Mouse (Mus musculus) heart, postnatal 14 days (tissue): ENCODE measurements around the gene Rapsn. TPM values are rescaled to one million over a fixed set of nuclear protein-coding genes. Genes with fewer than 3 reads are reported as not detected.

ENCODE experiments used
- DNase-seq, 2 experiments: peaks; one replicate each; pipeline ENCODE4 v3.0.0; 2021 to 2022
- intact Hi-C: fragments of 180-260 bp; cut with DNase I; formaldehyde crosslinking; loops from one replicate; pipeline ENCODE4 v1.15.1; 2025
- total RNA-seq, 2 experiments: library from RNA; stranded (reverse); gene quantifications; 2 replicates each; pipeline ENCODE4 v1.2.3; 2021

Gene Rapsn
- total RNA-seq, 2 experiments from 2014 or later: 11.6 to 12.4 TPM

- DNase-seq: no peak
- intact Hi-C loops: no loop called here
Measured at GRCm38 (mm10) chr2:91077957-91078313, 42.5 kb downstream of the Rapsn start.

GRCm38 (mm10) chr2:91078314-91079025 is 43.0 kb downstream of the Rapsn start:
- DNase-seq: peak in 1 of 2 experiments; percentile 29
- intact Hi-C loops: no loop called here

GRCm38 (mm10) chr2:91079026-91079384 is 43.6 kb downstream of the Rapsn start:
- intact Hi-C loops: no loop called here
- DNase-seq: no peak

DNA sequence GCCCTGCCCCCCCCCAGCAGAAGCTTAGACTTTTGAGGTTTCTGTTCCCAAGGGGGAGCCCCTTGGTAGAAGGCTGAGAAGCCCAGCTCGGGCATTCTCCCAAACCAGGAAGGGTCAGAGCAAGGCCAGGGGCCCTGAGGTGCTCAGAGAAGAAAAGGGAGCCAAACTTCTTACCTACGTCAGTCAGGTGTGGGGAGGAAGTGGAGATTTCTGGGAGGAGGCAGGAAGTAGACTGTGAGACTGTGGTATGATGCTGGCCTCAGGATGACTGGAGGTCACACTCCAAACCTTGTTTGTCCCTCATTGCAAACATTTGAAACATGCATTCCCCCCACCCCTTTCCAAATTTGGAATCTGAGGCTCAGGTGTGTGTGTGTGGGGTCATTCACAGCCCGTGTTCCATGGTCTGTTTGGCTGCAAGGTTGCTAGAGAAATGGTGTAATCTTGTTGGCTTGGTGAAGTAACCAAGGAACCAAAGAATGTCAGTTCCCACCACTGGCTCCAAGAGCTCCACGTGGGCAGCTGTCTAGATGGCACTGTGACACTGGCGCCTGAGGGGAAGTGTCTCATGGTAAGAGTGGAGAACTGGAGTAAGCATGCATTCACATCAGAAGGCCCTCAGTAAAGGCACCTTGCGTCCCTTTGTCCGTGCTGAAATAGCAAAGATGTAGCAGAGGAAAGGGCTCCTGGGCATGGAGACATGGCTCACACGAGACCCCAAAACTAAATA is 45.5 kb downstream of the Rapsn start:
- DNase-seq: no peak
- intact Hi-C loops: no loop called here

- intact Hi-C loops: no loop called here
- no peak for DNase-seq
Measured at GRCm38 (mm10) chr2:91081775-91082695, 46.6 kb downstream of the Rapsn start, which contains the start of gene Spi1. Spi1 (plus strand) TSS chr2:91082390.

DNA sequence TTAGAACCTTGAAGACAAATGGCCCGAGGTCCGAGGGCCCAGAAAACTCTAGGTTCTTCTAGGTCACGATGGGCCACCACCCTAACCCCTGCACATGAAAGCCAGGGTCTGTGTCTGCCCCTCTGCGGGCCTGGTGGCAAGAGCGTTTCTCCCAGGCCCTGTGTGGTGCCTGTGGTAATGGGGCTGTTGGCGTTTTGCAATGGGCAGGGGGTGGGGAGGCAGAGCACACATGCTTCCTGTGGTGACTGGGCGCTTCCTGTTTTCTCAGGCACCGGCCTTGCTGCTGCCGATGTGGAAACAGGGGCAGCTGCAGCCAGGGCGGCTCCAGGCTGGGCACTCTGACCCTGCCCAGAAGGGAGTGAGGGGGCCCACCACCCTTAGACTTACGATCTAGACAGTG is 47.4 kb downstream of the Rapsn start:
- intact Hi-C loops: no loop called here
- peak; percentile 51 to 58 for DNase-seq

DNA sequence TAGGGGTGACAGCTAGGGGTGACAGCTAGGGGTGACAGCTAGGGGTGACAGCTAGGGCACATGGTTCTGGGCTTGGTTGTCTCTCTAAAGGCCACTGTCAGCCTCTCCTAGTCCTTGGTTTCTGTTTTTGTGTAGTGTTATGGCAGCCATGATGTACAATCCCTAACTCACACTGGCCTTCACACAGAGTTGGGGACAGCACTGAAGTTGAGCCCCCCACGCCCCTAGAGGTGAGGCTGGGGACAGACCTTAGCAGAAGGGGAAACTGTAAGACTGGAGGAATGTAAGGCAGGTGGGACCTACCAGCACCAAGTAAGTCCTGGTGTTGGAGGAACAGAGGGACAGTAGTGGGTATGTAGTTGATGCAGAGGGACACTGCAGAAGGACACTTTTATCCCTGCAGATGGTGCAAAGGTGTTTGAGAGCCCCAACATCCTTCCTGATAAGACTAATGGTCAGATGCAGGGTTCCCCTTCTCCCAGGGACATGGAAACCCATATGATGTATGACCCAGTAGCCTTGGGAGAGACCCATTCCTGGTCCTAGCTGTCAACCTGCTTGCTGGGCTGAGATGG is 48.0 kb downstream of the Rapsn start:
- DNase-seq: no peak
- intact Hi-C loops: no loop called here

DNA sequence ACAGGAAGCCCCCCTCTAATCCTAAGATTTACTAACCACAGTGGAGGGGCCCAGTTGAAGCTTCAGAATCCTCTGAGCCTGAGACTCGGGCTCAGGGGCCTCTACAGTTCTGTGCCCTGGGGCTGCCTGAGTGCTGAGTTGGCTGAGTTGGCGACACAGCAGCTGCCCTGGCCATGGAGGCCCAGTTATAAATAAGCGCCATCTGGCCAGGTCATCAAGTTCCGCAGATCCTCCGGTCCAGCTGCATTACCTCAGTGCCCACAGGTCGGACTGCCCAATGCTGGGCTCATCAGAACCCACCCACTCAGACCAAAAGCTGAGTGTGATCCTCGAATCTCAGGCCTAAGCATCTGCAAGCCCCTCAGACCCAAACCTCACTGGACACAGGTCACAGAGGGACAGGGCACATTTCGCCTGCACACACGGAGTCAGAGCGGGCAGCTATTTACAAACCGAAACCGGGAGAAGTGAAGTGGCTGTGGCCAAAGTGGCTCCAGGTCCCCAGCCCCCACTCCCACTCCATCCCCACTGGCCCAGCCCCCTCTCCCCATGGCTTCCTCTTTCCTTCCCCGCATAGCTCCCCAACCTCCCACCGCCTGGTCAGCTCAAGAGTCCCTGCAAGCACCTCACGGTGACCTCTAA is 48.9 kb downstream of the Rapsn start:
- intact Hi-C loops: no loop called here
- peak in 1 of 2 experiments; percentile 32 for DNase-seq

DNA sequence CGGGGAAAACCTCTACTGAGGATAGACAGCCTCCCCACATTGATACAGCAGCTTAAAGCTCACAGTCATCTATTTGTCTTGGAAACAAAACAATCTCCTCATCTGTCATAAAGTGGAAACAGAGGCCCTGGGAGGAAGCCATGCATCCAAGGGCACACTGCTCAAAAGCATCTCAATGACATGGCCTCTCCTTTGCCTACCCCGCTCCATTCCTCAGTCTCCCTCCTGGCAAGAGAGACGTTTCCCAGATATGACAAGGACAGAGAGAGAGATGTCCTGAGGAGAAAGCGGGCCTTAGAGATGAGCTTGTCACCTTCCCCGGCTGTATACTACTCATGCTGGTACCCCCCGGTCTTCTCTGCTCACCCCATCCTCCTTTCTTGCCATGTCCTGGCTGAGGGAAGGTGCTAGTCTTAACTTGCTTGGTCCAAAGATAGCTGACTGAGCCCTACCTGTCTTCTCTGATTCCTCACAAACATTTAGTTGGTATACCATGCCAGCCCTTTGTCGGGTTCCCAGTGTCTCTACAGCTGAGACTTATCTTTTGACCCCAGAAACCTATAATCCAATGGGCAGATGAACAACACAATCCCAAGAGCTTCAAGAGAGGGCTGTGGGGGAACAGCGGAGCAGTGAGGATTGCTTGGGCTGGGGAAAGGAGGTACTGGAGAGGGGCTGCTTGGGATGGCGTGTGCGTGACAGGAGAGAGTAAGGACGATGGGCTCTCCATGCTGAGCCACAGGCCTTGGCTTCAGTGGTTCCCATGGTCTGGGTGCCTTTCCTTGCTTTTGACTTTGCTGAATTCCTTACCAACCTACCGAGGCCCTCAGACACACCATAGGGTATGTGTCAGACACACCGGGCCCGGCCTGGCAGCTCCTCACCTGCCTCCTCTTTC is 50.3 kb downstream of the Rapsn start:
- DNase-seq: no peak
- intact Hi-C loops: no loop called here

DNA sequence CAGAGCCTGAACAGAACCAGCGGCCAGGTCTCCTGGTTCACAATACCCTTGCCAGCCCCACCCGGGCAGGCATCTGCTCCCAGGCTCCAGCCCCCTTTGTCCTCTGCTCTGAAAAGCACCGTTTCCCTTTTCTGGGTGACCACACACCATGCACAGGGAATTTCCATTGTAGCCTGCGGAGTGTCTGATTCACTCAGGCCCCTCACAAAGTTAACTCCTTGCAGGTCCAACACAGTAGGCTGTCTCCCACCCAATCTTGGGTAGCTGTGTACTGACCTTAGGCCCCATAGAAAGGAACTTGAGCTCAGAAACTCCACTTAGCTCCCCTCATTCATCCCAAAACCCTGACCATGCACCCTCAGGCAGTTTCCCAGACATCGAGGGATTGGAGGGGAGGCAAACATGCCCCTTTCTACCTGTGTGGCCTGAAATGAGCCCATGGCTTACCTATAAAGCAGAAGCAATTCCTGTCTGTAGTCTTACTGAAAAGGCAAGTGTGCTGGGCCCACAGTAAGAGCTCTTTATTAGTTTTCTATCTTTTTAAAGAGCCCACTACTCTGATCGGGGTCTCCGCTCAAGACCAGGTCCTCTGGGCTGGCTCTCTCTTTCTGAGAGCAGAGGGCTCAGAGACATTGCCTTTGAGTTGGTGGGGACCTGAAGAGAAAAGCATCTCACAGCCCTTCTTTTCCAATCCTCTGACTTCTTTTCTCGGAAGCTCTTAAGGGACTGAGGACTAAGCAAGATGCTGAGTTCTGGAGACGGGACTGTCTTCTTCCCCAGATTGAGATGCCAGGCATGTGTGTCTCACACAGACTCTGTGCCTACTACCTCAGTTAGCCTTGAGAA is 51.2 kb downstream of the Rapsn start:
- intact Hi-C loops: no loop called here
- DNase-seq: no peak

DNA sequence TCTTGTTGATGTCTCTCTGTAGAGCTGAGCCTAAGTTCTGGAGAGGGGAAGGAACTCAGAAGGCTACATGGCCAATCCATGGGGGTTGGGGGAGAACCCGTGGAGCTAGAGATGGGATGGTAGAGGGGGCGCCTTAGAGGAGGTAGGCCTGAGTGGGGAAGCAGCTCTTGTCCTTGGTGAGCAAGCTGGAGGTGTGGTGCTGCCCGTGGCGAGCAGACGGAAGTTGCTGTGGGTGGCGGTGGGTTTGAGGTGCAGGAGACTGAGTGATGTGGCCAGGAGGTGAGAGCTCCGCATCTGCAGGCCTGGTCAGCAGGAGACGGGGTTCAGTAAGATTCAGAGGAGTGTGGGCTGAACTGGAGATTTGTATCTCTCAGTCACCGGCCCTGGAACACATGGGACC is 52.0 kb downstream of the Rapsn start:
- intact Hi-C loops: no loop called here
- no peak for DNase-seq

DNA sequence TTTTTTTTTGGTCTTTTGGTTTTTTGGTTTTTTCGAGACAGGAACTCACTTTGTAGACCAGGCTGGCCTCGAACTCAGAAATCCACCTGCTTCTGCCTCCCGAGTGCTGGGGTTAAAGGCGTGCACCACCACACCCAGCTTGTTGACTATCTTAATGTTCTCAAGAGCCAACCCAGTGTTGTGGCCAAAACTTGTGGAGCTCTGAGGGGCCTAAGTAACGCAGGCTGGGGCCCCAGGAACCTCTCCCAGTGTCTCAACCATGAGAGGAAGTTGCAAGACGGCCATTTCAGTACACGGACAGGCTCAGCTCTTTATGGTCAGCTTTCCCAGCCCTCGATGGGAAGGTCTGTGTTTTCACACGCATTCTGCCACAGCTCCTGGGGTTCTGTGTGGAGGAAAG is 53.6 kb downstream of the Rapsn start:
- intact Hi-C loops: no loop called here
- DNase-seq: no peak

DNA sequence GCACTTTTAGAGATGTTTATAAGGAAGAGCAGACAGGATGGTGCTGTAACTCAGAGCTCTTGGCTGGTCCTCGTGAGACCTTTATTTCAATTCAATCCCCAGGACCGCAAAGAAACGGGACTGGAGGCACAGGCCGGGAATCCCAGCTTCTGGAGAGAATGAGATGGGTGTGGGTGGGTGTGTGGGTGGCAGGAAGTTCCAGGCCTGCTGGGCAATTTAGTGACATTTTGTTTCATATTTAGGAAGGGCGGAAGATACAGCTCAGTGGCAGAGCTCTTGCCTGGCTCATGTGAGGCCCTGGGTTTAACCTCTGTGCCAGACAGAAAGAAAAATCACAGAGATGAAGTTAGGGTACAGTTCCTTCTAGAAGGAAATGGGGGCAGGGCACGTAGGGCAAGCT is 54.8 kb downstream of the Rapsn start:
- DNase-seq: no peak
- intact Hi-C loops: no loop called here

GRCm38 (mm10) chr2:91090827-91091226 is 55.4 kb downstream of the Rapsn start:
- intact Hi-C loops: no loop called here
- no peak for DNase-seq
